Mouse (Mus musculus): ENCODE data around the gene Hoxc4. TPM values are rescaled to one million over a fixed set of nuclear protein-coding genes. Genes with fewer than 3 reads are reported as not detected.
A peak's percentile ranks its signal among the peaks of the same experiment; 100 is the strongest.

The Hoxc4 gene
- total RNA-seq, 2 experiments from 2014 or later: 0.14 TPM; not detected in 1

DNA sequence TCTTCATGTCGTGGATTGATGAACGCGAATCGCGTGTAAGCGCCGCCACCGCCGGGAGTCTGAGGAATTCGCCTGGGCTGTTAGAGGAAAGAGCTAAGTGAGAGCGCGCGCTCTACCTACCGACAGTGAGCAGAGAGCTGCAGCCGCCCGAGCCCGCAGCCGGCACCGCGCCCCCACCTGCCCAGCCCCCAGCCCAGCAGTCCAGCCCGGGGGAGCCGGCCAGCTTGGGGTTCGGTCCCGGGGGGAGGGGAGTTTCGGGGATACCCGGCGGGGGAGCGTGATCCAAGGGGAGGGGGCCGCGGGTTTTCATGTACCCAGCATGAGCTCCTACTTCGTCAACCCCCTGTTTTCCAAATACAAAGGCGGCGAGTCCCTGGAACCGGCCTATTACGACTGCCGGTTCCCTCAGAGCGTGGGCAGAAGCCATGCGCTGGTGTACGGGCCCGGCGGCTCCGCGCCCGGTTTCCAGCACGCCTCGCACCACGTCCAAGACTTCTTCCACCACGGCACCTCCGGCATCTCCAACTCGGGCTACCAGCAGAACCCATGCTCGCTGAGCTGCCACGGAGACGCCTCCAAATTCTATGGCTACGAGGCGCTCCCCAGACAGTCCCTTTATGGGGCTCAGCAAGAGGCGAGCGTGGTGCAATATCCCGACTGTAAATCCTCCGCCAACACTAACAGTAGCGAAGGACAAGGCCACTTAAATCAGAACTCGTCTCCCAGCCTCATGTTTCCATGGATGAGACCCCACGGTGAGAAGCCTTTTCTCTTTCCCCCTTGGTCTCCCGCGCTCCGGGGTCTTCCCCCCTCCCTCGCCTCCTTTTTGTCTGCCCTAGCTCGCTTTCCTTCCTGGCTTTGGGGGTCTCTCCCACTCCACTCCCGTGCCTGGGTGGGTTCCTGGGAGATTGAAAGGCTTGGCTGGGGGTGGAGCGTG, 28.0 kb upstream of the Hoxc4 start, which contains the start of gene Hoxc8:
TSS of gene Hoxc8 (plus strand) at position 147 of the 937 bp plus-strand sequence.
- DNase-seq: no peak

DNA sequence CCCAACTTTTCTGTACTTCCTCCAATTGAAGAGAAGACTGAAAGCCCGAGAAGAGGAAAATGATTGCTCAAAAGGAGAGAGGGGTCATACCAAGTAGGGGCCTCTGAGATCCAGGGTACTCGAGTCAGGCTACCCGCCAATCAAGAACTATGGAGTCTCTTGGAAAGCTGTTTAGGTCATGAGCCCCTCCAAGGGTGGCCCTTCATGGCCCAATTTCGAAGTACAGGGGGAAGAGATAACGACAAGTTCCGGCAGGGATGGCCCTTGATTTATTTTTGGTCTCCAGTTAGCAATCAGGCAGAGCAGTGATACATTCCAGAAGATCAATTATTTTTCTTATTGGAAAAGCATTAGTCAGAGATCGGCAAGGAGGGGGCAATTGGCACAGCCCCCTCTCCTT, 27.0 kb upstream of the Hoxc4 start:
- DNase-seq: no peak

DNA sequence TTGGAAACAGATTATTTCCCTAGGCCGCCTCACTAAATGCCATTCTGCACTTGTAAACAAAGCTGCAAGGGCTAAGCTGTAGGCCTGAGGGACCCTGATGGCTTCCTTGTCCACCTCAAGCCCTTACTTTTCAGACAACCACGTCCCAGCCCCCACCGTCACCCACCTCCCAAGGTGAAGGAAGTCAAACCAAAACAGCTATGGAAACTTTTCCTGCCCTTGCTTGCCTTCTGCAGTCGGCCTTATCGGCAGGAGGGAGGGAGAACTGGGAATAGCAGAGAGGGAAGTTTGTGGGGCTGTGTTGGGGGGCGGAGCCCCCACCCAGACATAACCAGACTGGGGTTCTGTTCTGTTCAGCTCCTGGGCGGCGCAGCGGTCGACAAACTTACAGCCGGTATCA, 26.5 kb upstream of the Hoxc4 start:
- no peak for DNase-seq

DNA sequence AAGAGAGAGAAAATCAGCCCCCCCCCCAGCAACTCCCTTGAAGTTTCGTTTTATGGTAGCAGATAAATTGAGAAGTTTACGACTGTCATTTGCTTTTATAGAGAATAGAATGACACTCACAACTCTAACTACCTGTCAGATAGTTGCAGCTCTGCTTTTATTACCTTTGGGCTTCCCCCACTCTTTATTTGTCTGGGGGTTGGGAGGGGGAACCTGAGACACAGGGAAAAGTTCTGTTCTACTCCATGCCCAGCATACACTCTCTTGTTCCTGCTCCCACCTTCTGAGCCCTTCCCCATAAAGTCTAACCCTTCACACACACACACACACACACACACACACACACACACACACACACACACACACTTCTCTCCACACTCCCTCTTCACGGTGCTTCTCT, 25.9 kb upstream of the Hoxc4 start:
- DNase-seq: no peak

DNA sequence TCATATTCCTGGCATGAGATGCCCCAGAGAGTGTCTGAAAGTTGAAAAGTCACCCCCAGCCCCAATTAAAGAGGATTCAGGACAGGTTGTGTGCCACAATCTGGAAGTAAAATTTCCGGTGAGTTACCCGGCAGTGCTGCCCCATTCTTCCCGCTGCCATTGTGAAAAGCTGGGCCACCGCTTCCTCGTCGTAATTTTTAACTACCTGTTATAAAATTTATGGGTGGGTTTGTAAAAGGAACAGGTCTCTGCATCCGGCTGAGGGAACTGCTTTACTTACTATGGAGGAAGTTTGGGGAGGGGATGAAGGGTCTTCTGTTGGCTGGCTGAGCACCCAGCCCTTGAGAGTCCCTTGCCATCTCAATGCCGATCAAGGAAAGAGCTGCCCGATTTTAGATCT, 22.2 kb upstream of the Hoxc4 start:
- no peak for DNase-seq

DNA sequence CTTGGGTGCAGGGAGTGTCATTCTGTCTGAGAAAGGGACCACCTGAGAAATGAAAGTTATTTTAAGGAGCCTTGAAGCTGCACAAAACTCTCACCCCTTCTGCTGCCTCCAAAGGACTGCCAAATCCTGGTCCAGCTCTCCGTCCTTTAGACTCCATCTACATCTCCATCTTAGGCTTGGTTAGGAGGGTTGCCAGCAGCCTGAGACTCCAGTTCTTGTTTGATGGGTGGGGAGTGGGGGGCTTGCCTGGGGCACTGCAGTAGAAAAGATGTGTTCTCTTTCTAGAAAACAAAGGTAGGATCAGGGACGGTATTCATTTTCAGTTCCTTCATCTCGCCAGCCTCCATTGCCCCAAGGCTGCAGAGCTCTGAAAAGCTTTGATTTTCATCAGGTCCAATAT, 21.3 kb upstream of the Hoxc4 start:
- no peak for DNase-seq

DNA sequence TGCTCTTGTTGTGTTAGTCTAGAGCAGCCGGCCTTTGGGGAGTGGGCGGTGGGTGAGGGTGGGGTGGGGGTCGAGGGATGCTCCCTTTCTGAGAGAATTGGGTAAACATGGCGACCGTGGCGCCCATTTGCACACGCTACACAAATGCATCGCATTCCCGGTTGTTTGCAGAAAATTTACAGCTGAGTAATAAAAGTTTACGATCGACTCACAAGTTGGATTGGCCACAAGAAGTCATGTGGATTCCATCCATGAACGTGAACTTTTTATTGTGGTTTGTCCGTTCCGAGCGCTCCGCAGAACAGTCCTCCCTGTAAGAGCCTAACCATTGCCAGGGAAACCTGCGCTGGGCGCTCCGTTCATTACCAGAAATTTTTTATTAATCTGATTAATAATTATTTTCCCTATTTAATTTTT, 20.8 kb upstream of the Hoxc4 start, which contains the start of gene Hoxc6:
TSS of gene Hoxc6 (plus strand) at position 319 of the 417 bp plus-strand sequence.
- no peak for DNase-seq

DNA sequence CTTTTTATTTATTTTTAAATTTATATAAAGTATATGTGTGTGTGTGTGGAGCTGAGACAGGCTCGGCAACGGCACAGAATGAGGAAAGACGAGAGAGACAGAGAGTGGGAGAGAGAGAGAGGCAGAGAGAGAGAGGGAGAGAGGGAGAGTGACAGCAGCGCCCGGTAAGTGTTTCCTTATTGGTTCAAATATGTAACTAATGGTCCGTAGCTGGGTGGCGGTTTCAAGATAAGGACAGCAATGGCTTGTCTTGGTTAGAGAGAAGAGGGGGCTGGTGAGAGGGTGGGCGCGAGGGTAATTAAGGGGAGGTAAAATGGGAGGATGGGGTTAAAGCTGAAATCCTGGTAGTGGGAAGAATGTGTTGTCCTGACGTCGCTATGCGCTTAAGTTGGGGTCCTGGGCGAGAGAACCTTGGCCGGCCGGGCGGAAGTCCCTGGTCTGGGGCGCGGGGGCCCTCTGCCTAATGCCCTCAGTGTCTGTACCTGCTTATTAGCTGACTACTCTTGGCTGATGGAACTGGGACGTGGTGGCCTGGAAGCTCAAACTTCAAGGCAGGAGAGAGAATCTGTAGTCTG, 20.0 kb upstream of the Hoxc4 start:
- DNase-seq: no peak

DNA sequence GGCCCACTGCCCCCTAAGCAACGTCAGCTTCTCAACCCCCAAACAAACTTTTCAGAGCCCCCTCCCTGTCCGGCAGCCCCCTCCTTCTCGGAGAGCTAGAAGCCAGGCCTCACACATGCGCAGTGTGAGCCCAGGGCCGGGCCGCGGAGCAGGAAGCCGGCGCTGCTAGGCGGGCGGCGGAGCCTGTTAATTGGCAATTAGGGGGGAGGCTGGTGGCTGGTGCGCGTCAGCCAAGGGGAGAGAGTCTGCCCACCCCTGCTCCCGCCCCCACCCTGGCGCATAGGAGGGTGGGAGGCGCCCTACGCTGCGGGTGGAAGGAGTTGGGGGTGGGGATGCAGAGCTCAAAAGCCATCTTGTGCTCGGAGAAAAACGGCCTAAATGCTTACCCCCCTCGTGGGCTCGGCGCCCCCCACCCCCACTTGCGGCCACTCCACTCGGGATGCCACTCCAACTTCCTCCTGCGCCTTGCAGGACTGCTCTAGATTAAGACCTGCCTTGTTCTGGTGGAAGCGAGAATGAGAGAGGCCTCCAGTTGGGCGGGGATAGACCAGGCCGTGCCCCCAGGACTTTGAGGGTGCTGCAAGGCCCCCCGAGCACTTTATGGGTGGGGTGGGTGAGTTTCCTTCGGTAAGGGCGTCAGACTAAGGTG, 19.4 kb upstream of the Hoxc4 start:
- DNase-seq: peak; percentile 68

DNA sequence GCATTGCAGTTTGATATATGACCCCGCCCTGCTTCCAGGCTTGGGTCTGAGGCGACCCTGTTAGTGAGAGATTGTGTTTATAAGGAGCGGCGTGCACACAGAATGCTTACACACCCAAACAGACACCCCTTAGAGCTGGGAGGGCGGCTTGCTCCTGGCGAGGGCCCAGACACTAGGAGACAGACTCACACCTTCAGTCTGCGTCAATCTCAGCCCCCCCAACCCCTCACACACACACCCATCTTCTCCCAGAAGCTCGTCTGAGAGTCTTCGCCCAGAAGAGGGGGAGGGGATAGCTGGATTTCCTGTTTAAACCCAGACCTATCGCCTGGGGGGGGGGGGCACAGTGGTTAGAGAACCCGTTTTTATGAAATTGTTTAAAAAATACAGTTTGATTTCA, 18.8 kb upstream of the Hoxc4 start:
- DNase-seq: no peak

DNA sequence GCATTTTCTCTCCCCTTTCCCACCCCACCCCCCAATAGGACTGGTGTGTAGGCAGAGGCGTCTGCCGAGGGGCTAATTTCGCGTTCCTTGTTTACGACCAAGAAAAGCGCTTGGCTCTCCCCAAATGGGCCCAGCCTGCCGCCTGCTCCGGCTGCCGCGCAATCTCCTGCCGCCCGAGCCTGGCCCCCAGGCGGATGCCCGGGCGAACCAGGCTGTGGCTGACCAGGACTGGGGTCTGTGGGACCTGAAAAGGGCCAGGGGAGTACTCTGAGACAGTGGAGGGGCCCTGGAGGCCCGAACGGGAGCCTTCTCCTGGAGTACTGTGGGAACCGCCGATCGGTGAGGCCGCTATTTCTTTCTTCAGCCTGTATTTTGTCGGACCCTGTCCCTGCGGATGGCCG, 18.2 kb upstream of the Hoxc4 start:
- DNase-seq: no peak

DNA sequence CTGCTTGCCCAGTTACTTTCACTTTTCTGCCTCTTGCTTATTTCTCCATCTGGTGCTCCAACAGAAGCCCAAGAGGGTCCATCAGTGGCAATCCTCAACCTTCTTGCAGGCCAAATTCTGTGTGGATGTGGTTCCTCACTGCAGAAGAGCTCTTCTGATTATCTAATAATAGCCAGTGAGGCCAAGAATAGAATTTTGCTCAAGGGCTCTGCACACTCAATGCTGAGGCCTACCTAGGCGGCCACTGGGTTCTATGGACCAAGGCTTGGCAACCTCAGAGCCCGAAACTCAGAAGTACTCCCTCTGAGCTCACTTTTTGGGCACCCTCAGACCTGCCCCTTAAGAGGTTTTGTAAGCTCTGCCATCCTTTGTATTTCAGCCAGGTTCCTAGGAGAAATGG, 17.4 kb upstream of the Hoxc4 start:
- no peak for DNase-seq

DNA sequence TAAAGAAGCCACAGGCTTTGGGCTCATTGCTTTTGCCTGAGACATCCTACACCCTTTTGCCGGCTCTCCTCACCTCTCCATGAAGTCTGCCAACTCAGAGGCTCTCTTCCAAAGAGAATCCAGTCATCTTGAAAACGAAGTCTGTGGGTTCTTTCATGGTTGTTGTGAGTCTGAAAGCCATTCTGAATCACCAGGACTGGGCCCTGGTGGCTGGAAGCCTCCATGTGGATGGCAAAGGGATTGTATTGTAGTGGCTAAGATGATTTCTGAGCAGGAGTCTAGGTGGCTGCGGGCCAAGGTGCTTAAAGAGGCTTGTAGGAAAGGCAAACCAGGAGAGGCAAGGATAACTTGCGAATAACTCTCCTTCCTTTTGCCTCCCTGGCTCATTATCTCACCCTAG, 16.6 kb upstream of the Hoxc4 start:
- no peak for DNase-seq

DNA sequence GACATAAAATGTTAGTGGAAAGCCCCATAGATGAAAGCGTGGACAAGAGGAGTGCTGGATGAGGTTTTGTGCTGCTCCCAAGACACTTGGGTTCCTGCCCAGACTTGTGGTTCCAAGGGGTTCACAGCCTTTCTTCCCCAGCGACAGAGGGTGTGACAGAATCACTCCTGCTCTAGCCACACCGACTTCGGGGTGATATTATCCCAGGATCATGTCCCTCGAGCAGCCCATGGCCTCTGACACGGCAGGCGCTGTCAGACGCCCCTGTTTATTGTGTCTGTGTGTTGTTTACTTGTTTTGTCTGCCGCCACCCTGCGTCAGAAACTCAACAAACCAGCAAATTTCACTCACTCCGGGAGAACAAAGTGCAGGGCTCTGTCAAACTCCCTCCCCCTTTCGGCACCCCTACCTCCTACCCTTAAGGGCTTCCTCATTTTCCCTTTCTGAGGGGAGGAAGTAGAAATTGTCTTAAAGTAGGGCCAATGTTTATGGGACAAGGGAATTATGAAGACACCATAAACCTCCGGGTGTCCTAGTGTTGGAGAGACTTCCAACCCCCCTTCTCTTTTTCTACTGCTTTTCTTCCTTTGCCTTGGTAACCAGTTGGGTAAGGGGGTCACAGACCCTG, 15.8 kb upstream of the Hoxc4 start:
- no peak for DNase-seq

DNA sequence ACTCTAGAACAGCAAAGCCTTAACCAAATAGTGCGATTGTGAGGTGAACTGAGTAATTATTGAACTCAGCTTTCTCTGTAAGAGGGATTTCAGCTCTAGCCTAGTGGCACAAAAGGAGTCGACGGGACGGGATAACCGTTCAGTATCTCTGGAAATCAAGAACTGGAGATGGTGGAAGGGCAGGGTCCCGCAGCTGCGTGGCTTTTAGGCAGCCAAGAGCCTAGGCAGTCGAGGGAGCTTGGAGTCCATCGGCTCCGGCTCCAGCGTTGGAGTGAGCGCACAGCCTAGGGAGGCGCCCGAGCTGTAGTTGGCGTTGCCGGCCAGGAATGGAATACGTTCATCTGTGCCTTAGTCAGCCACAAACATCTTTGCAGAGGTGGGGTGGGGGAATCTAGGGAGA, 13.4 kb upstream of the Hoxc4 start:
- DNase-seq: no peak

DNA sequence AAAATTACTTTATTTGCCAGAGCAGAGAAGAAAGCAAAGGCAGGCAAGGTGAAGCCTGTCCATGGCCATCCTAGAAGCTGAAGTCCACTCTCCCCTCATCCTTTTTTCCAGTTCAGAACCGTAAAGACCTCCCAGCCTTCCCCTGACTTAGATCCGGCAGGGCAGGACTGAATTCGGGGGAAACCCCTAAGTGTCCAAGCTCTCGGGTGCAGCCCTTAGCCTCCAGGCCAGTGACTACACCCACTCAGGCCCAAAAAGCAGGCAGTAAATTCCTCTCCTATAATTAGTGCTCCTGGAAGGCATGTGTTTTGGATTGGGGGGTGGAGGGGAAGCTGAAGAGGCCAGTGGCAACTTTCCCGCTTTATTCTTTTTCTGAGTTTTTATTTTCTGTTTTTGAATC, 12.9 kb upstream of the Hoxc4 start:
- no peak for DNase-seq

DNA sequence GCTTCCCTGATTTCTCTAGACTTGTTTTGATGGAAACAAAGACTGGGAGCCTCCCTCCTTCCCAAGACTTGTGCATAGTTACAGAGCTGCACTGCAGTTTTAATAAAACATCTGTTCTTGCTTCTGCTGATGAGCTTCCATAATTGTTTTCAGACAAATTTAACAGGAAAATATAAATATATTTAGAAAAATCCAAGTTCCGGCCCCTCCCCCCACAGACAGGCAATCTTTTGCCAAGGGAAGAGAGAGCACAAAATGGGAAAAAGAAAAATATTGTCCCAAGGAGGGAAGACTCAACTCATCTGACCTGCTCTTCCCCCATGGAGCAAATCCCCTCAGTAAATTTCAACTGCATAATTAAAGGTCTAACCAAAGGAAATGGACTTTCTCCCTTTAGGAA, 12.4 kb upstream of the Hoxc4 start:
- no peak for DNase-seq

DNA sequence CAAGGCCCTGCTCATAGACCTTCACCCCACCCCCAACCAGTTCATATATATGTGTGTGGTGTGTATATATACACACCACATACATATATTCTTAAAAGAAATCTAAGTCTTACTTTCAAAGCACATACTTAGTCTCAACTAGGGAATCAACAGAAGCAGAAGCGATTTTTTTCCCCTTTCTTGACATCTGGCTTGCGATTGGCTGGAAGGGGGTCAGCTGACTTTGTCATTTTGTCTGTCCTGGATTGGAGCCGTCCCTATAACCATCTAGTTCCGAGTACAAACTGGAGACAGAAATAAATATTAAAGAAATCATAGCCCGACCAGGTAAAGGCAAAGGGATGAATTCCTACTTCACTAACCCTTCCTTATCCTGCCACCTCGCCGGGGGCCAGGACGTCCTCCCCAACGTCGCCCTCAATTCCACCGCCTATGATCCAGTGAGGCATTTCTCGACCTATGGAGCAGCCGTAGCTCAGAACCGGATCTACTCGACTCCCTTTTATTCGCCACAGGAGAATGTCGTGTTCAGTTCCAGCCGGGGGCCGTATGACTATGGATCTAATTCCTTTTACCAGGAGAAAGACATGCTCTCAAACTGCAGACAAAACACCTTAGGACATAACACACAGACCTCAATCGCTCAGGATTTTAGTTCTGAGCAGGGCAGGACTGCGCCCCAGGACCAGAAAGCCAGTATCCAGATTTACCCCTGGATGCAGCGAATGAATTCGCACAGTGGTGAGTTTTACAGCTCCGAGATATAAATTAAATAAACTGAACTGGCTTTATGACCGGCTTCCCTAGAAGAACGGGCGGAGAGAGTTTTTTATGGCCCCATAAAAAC, 9.2 kb upstream of the Hoxc4 start:
- no peak for DNase-seq

DNA sequence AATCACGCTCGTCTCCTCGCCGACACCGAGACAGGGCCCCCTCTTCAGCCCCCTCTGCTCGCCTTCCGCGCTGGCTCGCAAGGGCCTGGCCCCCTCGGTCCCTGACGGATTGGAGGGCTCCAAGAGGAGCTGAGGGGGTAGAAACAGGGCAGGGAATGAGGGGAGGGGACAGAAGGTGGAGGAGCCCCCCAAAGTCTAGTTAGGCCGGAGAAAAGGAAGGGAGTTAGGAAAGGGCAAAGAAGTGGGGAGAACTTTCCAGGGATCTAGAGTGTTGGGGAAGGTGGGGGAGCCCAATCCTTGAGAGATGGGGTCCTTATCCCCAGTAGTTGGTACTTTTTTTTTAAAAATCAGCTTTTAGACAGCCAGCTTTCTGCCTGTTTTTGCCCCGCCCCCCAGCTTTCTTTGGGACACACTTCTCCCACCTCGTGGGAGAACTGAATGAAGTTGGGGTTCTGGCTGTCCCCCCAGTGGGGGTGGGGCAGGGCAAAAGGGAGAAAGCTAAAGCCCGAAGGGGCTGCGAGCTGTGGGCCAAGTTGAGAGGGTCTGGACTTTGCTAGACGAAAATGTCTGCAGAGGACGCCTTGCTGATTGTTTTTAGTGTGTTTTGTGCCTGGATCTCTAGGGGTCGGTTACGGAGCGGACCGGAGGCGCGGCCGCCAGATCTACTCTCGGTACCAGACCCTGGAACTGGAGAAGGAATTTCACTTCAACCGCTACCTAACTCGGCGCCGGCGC, 8.5 kb upstream of the Hoxc4 start:
- DNase-seq: no peak

DNA sequence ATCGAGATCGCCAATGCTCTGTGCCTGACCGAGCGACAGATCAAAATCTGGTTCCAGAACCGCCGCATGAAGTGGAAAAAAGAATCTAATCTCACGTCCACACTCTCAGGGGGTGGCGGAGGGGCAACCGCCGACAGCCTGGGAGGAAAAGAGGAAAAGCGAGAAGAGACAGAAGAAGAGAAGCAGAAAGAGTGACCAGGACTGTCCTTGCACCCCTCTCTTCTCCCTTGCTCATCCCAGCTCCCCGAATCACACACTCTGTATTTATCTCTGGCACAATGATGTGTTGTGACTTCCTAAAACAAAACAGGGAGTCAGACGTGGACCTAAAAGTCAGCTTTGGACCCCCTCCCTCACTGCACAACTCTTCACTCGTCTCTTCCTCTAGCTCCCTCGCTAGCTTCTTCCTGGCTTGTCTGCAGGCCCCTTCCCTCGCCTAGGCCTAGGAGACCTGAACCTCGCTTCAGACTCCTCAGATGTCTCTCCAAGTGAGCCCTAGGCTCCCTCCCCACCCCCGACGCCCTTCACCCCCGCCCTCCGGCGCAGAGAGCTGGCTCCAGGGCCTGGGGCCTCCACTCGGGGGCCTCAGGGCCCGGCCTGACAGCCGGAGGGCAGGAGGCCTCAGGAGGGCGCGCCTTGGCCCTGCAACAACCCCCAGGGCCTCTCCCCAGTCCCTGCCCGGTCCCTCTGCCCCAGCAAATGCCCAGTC, 7.7 kb upstream of the Hoxc4 start:
- no peak for DNase-seq

Measured in heart, postnatal 4 days (tissue).